Mouse (Mus musculus): ENCODE measurements around the gene Synj2bp. TPM values are rescaled to one million over a fixed set of nuclear protein-coding genes. Genes with fewer than 3 reads are reported as not detected.

Gene Synj2bp
- polyA plus RNA-seq (2012; ENCODE audit: low replicate concordance) = 5.6 and 8.6 TPM in 2 replicates

GRCm38 (mm10) chr12:81532316-81533028, at the start of gene Synj2bp, which contains the start of gene Gm20498:
TSS of gene Synj2bp (minus strand) at chr12:81532911.
TSS of gene Gm20498 (minus strand) at chr12:81532905.

DNA sequence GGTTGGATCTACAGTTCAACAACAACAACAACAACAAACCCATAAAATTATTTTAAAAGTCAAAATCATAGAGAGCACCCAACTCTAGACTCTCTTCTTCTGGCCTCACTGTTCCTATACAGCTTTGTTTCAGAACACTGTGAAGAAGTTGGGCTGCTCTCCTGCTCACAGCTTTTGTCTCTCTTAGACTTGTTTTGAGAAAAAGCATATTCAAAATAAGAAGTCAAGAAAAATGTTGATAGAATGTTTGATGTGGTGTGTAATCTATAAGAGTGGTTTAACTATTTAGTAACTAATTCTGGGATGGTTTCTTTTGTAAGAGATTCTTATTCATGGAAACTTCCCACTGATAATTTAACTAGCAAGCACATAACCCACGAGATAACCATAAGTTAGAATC, 35.7 kb upstream of the Synj2bp start, which contains the start of gene Adam21:
TSS of gene Adam21 (minus strand) at position 101 of the 400 bp plus-strand sequence.

GRCm38 (mm10) chr12:81484727-81485191, 48.0 kb downstream of the Synj2bp start, which contains the start of gene Cox16:
TSS of gene Cox16 (minus strand) at chr12:81485127.

Other genes starting within 250 kb of the Synj2bp start
- gene Slc8a3, start 199.7 kb downstream of the Synj2bp start, polyA plus RNA-seq (2012; ENCODE audit: low replicate concordance) = not detected in 2 replicates
- 0.09 TPM in 1 of 2 replicates, not detected in the other for gene Gm4787, start 153.4 kb downstream of the Synj2bp start, polyA plus RNA-seq (2012; ENCODE audit: low replicate concordance)
- gene Adam4, start 111.0 kb downstream of the Synj2bp start, polyA plus RNA-seq (2012; ENCODE audit: low replicate concordance) = not detected in 2 replicates
- gene Cox16, start 47.8 kb downstream of the Synj2bp start, polyA plus RNA-seq (2012; ENCODE audit: low replicate concordance) = 1.6 and 59.3 TPM in 2 replicates
- gene Gm20498, start within 50 bp of the Synj2bp start, polyA plus RNA-seq (2012; ENCODE audit: low replicate concordance) = 0.40 and 56.9 TPM in 2 replicates
- gene Adam21, start 35.6 kb upstream of the Synj2bp start, polyA plus RNA-seq (2012; ENCODE audit: low replicate concordance) = not detected in 2 replicates
- gene Med6, start 62.1 kb upstream of the Synj2bp start, polyA plus RNA-seq (2012; ENCODE audit: low replicate concordance) = 0.47 and 2.7 TPM in 2 replicates
- not detected in 2 replicates for gene Ttc9, start 98.3 kb upstream of the Synj2bp start, polyA plus RNA-seq (2012; ENCODE audit: low replicate concordance)
- gene Map3k9, start 248.3 kb upstream of the Synj2bp start, polyA plus RNA-seq (2012; ENCODE audit: low replicate concordance) = 6.7 and 12.2 TPM in 2 replicates